Mouse (Mus musculus): ENCODE measurements around the gene Tenm4.

The Tenm4 gene

GRCm38 (mm10) chr7:96773585-96774225 is 602.7 kb downstream of the Tenm4 start:
- peak in 1 of 2 experiments; percentile 64 for DNase-seq (ENCODE audit: low spot score in 2 of 2)

DNA sequence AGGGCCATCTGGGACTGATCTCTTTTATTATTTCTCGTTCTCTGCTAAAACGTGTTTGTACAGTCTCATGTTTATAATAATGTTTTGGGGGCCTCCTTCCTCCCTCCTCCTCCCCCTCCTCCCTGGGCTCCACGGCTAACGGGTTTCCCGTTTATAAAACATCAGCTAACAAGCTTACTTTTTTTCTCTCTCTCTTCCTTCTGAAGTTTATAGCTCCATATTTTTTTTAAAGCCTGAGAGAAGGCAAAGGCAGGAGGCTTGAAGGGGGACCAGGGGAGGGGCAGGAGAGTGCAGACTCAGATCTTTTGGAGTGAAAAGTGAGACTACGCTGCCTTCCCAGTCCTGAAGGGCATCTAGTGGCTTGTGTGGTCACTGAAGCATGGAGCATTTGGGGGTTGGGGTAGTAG is 604.0 kb downstream of the Tenm4 start:
- DNase-seq (ENCODE audit: low spot score in 2 of 2), result no peak

DNA sequence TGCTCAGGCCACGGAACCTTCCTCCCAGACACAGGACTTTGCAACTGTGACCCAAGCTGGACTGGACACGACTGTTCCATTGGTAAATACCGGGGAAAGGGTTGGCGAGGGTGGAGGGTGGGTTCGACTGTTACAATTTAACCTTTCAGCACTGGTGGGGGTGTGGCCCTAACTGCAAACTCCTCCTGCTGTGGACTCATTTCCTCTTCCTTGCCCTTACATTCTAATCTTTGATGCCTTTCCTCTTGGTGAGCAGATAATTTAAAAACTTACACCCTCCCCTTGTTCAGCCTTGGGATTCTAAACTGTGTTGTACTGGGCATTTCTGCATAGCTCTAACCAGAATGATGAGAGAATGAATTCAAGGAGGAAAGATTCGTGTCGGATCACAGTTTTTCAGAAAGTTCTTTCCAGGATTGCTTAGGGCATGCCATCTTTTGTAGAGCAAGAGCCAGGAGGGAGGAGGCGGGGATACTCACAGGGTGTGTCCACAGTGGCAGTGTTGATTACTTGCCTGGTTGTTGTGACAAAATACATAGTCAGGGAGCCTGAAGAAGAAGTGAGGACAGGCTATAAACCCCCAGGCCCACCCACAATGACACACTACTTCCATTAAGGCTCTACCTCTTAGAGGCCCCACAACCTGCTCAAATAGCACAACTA is 607.0 kb downstream of the Tenm4 start:
- DNase-seq (ENCODE audit: low spot score in 2 of 2), result no peak

- no peak for DNase-seq (ENCODE audit: low spot score in 2 of 2)
Measured at GRCm38 (mm10) chr7:96778601-96778969, 607.5 kb downstream of the Tenm4 start.

DNA sequence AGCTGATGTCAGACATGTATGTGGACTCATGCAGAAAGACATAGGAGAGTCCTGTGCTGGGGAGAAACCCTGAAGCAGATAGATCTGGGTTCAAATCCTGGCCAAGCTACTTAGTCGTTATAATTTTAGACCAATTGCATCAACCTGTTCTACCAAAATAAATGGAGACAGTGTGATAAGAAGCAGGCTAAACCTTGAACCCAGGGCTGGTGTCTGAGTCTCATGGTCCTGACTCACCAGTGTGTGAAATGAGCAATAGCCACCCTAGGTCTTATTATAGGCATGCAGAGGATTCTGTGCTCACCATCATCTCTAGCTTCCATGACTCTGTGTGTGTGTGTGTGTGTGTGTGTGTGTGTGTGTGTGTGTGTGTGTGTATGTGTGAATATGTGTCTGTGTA is 609.5 kb downstream of the Tenm4 start:
- DNase-seq (ENCODE audit: low spot score in 2 of 2), result no peak

GRCm38 (mm10) chr7:96781068-96781467 is 610.0 kb downstream of the Tenm4 start:
- no peak for DNase-seq (ENCODE audit: low spot score in 2 of 2)

GRCm38 (mm10) chr7:96782686-96783085 is 611.6 kb downstream of the Tenm4 start:
- DNase-seq (ENCODE audit: low spot score in 2 of 2), result no peak

GRCm38 (mm10) chr7:96785808-96786207 is 614.8 kb downstream of the Tenm4 start:
- no peak for DNase-seq (ENCODE audit: low spot score in 2 of 2)

- no peak for DNase-seq (ENCODE audit: low spot score in 2 of 2)
Measured at GRCm38 (mm10) chr7:96786262-96787044, 615.4 kb downstream of the Tenm4 start.

GRCm38 (mm10) chr7:96788135-96788534 is 617.1 kb downstream of the Tenm4 start:
- no peak for DNase-seq (ENCODE audit: low spot score in 2 of 2)

DNA sequence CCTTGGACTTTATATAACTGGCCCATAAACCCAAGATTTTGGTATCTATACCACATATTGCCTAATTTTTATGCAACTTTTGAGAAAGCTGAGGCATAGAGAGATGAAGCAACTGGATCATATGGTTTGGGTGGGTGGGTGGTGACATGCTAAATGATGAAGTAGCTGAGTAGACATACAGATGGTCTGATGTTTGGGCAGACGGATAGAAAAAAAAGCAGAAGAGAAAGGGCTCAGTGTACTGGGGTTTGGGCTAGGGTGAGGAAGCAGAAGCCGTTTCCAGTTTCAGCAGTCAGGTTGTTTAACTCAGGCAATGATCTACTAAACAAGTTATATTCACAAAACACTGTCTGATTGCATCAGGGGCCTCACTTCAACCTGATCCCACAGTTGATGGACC is 619.3 kb downstream of the Tenm4 start:
- peak in 1 of 2 experiments; percentile 40 for DNase-seq (ENCODE audit: low spot score in 2 of 2)

- DNase-seq (ENCODE audit: low spot score in 2 of 2), result no peak
Measured at GRCm38 (mm10) chr7:96792456-96793229, 621.6 kb downstream of the Tenm4 start.

GRCm38 (mm10) chr7:96796033-96796741 is 625.1 kb downstream of the Tenm4 start:
- DNase-seq (ENCODE audit: low spot score in 2 of 2), result peak; percentile 66 to 90

DNA sequence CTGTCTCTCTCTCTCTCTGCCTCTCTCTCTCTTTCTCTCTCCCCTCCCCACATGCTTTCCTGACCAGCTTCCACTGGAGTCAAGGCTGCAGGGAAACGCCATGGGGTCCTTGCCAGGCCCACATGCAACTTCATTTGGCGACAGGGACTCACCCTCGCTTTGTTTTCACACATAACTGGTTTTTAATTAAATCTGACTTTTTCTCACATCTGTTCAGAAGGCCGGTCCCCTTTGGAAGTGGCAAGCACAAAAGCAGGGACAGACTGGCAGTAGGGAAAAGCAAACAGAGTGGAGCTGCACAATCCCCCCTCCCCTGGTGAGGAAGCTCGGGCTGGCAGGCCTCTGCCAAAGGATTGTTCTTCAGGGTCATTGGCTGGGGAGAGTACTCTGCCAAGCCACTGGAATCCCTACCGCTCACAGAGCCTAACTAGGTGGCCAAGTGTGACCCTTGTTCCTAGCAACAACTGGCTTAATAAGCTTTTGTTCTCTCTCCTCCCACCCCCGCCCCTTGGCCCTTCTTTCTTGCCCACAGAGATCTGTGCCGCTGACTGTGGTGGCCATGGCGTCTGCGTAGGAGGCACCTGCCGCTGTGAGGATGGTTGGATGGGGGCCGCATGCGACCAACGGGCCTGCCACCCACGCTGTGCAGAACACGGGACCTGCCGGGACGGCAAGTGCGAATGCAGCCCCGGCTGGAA is 625.9 kb downstream of the Tenm4 start:
- DNase-seq (ENCODE audit: low spot score in 2 of 2), result peak in 1 of 2 experiments; percentile 62

GRCm38 (mm10) chr7:96797716-96798332 is 626.8 kb downstream of the Tenm4 start:
- no peak for DNase-seq (ENCODE audit: low spot score in 2 of 2)

GRCm38 (mm10) chr7:96799816-96800215 is 628.8 kb downstream of the Tenm4 start:
- DNase-seq (ENCODE audit: low spot score in 2 of 2), result no peak

- DNase-seq (ENCODE audit: low spot score in 2 of 2), result no peak
Measured at GRCm38 (mm10) chr7:96801368-96801767, 630.3 kb downstream of the Tenm4 start.

DNA sequence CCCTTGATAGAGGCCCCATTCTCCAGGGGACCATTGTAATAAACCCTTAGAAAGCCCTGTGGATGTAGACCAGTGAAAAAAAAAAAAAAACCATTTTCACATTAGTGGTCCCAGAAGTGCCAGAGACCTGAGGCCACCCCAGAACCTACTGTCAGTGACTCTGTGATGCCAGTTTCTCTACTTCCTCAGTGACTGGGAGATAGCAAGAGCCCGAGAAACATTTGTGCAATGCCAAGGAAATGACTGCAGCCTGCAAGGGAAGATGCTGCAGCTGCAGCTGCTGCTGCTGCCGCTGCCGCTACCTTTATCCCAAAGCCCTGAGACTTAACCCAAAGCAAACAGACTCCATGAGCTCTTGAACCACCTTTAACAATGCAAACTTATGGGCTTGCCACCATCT is 631.2 kb downstream of the Tenm4 start:
- no peak for DNase-seq (ENCODE audit: low spot score in 2 of 2)

DNA sequence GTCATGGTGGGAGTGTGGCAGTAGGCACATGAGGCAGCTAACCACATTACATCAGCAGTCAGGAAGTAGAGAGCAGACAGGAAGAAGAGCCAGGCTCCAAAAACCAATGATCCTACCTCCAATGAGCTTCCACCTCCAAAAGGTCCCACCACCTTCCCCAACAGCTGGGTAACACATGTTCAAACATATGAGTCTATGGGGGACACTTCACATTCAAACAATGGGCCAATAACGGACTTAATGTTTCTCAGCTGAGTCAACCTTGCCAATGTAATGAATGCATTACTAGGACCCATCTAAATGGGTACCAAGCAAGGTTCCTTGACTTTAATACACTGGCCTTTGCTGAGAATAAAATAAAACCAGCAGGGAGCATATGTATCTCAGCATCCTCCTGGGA is 635.5 kb downstream of the Tenm4 start:
- no peak for DNase-seq (ENCODE audit: low spot score in 2 of 2)

Data from left cerebral cortex, adult 9 months (tissue).